Mouse (Mus musculus) splenic B cell, adult 2 months (primary cell): Measurements from ENCODE around the gene Vangl1.

ENCODE experiments used
- DNase-seq: peaks from one replicate; pipeline ENCODE4 v3.0.0-alpha.2; 2011; ENCODE audit warnings: low read depth, low spot score
- H3K27me3 ChIP-seq: 2 replicates; pipeline ENCODE4 v1.6.1; 2012; ENCODE audit warnings: mild to moderate bottlenecking, low read length, moderate library complexity, mixed read lengths; ENCODE audit not compliant: control insufficient read depth, poor library complexity, insufficient read depth, severe bottlenecking
- H3K36me3 ChIP-seq: 2 replicates; pipeline ENCODE4 v1.6.1; 2012; ENCODE audit warnings: mild to moderate bottlenecking, low read length, moderate library complexity, mixed read lengths; ENCODE audit not compliant: control insufficient read depth, poor library complexity, insufficient read depth, severe bottlenecking

Gene Vangl1

DNA sequence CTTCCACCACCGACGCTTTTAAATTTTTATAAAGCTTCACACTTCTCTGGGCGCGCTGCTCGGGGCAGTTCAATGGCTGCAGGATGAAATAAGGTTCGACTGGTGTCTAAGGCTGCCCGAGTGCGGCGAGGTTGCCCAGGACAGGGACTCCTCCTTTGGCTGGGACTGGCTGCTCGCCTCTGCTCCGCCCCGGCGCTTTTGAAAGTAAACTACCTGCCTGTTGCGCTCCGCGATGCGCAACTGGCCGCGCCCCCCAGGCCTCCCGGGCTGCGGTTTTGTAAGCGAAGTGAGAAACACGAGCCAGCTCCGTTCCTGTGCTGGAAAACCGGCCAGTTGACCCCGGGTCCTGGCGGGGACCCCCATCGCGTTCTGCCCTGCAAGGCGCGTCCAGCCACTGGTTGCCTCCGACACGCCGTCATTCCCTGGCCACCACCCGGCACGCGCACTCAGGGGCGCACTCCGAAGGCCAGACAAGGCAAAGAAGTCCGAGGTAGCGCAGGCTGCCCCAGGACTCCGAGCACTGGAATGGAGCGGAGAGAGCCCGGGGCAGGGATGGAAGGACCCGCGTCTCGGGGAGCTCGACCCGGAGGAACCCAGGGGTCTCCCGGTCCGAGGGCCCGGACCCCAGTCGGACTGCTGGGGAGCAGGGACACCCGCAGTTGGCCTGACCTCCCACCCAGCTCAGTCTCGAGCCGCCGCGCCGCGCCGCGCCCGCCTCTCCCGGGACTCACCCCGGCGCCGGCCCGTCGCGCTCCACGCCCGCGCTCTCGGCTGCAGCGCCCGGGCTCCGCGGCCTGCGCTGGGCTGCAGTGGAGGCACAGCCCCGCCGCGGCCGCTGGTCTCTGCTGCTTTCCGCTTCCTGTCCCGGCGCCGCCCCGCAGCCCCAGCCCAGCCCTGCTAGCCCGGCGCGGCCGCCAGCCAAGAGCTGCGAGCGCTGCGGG is at the start of gene Vangl1:
Gene Vangl1 (minus strand): TSS at position 913 of the 941 bp plus-strand sequence.
- H3K36me3 ChIP-seq = no peaks in the 10 kb centered on the region
- DNase-seq = no peak
- no peaks in the 10 kb centered on the region for H3K27me3 ChIP-seq

DNA sequence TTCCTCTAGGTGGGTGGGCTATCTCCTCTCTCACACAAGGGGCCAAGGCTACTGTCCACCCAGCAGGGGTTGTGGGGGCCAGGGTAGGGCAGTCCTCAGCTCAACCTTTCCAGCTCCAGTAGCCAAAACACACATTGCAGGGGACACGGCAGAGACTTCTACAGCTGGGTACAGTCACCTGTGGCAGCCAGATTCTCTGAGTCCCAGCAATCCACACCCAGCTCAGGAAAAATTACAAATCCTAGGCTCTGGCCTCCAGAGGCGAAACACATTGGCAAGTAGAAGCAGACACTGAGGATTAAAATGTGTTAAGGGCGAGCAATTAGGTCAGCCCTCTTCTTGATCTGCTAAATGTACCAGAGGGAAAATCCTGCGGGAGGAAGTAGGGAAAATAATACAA is 49.1 kb upstream of the Vangl1 start:
- no peak for DNase-seq
- no peaks in the 10 kb centered on the region for H3K27me3 ChIP-seq
- no peaks in the 10 kb centered on the region for H3K36me3 ChIP-seq

DNA sequence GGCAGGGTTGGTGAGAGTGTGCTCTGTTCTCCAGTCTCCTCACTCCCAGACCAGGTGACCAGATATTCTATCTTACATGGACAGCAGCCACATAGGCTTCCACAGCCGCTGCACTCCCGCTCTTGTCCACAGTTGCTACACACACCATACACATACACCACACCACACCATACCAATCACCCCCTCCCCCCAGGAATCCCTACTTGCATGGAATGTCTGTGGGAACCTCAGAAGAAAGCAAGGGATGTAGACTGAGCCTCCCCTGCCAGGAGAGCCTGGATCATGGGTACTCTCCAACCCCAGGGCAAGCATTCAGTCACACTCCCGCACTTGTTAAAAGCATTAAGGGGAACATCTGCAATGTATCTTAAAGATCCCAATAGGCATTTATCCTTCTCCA is 48.4 kb upstream of the Vangl1 start:
- no peak for DNase-seq
- H3K27me3 ChIP-seq = no peaks in the 10 kb centered on the region
- no peaks in the 10 kb centered on the region for H3K36me3 ChIP-seq

DNA sequence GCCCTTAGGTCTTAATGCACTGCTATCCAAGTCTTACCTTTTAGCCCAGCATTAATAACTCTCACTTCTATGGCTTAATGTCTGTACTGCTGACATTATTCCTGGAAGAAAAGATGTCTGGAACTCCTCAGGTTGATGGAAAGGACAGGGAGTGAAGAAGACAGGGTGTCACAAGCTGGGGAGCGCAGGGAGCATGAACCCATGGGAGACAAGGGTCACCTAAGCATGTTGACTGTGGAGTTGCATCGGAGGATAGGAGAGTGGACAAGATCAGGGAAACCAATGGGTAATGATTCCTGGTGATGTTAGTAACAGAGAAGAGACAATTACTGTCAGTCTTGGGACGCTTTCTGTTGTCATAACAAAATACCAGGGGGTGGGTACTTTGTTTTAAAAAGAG is 46.4 kb upstream of the Vangl1 start:
- H3K36me3 ChIP-seq = no peaks in the 10 kb centered on the region

DNA sequence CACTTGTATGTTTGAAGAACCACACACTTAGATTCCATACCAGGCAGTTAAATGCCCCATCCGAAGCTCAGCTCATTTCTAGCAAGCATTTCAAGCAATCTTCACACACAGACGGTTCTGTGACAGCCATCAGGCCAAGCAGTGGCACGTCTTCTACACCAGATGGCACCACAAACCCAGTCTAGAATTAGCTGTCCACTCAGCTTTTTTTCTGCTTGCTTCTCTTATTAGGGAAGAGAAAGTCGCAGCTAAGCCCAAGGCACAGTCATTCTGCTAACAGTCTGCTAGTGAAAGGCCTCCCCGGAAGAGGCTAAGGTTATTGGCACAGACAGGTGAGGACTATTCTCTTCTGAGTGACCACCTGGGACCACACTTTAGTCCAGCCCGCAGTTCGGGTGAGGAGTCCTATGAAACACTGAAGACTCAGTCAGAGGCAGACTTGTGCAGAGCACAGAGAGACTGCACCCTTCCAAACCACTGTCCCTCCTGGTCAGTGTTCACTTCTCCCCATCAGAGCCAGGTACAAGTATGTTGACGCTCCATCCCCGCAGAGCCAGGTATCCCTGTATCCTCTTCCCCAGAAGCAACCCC is 45.0 kb upstream of the Vangl1 start:
- DNase-seq = no peak
- H3K36me3 ChIP-seq = no peaks in the 10 kb centered on the region
- no peaks in the 10 kb centered on the region for H3K27me3 ChIP-seq

More for the DNA sequence above, 46.4 kb upstream of the Vangl1 start:
- no peaks in the 10 kb centered on the region for H3K27me3 ChIP-seq
- DNase-seq = no peak

DNA sequence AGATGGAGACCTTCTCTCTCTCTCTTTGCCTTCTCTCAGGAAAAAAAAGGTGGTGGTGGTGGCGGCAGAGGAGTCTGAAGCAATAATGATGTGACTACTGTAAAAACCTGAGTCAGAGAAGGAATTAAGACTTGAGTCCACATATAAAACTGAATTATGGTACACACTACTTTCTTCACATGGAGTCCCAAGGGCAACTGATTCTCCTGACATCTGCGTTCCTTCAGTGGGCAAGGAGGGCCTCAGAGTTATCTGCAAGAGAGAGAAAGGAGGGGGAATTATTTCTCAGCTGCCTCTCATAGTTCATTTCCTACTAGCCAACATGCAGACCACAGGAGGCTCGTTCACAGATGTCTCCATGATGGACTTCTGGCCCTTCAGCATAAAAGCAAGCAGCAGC is 40.1 kb upstream of the Vangl1 start:
- DNase-seq = no peak
- H3K27me3 ChIP-seq = no peaks in the 10 kb centered on the region
- H3K36me3 ChIP-seq = no peaks in the 10 kb centered on the region

DNA sequence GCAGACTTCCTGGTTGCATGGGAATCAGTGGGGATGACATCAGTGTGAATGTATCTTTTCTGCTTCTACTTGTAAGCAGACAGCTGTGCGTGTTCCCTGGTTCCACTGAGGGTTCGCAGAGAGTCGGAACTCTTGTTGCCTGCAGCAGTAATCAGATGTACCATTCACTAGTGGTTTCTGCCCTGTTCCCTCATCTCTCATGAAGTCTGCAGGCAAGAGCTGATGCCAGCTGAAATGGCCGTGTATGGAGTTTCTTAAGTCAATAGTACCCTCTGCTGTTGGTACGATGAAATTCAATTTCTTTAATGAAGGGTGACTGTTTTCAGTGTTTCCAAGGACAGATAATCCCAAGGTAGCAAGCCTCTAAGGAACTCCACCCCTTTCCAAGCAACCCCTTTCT is 38.4 kb upstream of the Vangl1 start:
- DNase-seq = no peak
- Histone ChIP-seq H3K36me3 (no peaks in the 10 kb centered on the region), H3K27me3 (no peaks in the 10 kb centered on the region)

DNA sequence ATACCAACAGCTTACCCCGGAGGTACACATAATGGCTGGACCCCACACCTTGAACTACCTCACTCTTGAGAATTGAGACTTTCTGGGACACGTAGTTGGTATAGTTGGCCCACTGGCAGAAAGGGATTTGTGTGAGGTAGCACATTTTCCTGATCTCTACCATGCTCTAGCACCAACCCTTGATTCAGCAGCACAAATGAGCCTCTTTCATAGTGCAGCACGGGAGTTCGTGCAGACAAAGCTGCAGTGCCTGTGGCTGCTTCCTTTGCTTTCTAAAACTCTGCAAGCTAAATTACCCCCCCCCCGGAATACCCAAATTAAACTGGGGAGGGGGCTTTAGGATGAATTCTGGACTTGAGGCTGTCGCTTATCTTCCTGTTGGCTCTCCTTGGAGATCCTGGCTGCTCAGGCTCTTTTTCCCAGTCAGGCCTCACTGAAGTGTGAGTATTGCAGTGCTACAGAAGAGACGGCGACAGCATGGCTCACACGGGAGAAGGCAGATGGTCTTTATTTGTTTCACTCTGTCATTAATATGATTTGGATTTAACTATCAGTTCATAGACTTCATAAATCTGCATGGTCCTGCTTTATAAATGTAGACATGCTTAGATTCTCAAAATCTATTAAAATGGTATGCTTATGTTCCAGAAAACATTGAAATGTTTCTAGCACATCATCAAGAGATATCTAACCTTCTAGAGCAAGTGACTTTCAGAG is 27.1 kb upstream of the Vangl1 start:
- no peak for DNase-seq
- H3K27me3 ChIP-seq = no peaks in the 10 kb centered on the region
- no peaks in the 10 kb centered on the region for H3K36me3 ChIP-seq

DNA sequence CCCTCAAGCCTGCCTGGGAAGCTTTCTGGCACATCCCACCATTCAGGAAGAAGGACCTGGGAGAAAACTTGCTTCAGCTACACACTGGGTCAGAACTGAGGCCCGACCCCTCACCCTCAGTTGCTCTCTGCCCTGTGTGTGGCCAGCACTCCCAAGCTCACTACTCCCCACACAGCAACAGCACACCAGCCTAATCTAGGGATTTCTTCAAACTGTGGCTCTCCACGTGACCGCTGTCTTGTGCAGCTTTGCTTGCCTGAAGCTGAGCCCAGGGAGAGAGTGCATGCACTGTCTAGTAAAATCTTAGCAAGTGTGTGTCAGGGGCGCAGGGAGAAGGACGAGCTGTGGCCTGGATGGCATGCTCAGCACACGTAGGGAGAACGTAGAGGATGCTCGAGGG is 18.3 kb upstream of the Vangl1 start:
- no peak for DNase-seq
- no peaks in the 10 kb centered on the region for H3K36me3 ChIP-seq
- H3K27me3 ChIP-seq = no peaks in the 10 kb centered on the region

DNA sequence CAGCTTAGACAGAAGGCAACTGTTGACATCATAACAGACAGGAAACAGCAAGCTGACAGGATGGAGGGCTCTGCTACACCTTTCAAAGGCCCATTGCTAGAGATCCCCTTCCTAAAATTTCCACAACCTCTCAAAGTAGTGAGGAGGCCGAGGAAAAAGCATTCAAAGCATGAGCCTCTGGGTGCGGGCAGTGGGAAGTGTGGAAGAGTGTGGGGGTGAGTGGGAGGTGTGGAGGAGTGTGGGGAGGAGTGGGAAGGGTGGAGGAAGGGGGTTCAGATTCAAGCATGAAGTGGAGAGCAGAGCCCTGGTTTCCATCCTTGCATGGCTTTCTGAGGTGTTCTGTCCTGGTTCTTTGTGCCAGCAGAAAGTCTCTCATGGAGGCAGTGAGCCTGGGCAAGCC is 13.8 kb upstream of the Vangl1 start:
- DNase-seq = no peak
- Histone ChIP-seq H3K27me3 (no peaks in the 10 kb centered on the region), H3K36me3 (no peaks in the 10 kb centered on the region)

DNA sequence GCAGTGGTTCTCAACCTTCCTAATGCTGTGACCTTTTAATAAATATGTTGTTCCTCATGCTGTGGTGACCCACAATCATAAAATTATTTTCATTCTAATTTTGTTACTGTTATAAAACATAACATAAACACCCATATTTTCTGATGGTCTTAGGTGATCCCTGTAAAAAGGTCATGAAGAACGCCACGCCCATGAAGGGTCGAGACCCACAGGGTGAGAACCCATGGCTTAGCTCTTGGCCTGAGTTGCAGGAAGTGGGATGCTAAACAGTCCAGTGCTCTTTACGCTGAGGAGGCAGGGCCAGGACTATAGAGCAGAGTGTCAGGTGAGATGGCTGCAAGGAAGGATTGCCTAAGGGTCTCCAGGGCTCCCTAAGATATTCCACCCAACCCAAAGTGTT is 10.2 kb upstream of the Vangl1 start:
- Histone ChIP-seq H3K27me3 (no peaks in the 10 kb centered on the region), H3K36me3 (no peaks in the 10 kb centered on the region)
- no peak for DNase-seq

DNA sequence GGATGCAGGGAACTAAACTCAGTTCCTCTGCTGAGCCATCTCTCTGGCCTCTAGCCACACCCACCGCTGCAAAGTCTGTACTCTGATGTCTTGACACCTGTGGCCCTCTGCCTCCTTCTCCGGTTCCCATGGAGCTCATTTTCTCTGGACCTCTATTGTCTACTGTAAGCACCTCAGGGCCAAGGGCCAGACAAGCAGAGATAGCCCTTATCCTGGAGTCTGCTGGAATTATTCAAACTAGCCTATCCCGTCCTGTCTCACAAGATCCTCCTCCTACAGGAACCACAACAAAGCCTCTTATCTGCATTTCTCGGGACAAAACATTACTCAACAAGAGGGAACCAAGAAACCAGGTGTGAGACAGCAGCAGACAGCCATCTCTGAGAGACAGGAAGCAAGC is 9.8 kb upstream of the Vangl1 start:
- Histone ChIP-seq H3K27me3 (no peaks in the 10 kb centered on the region), H3K36me3 (no peaks in the 10 kb centered on the region)
- DNase-seq = no peak

DNA sequence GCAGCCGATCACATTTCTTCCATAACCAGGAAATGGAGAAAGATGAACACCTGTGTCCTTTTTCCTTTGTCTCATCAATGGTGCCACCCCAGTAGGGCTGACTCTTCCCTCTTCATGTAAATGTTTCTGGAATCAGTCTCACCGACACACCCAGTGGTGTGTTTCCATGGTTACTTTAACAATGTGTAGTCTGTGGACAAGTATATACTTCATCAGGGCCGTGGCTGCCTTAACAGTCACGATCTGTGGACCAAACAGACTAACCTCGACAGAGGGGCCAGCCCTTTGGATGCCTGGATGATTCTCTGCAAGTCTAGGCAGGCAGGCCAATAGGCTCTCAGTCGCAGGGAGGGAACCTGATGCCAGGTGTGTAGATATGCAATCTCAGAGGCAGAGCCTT is 8.4 kb upstream of the Vangl1 start:
- H3K36me3 ChIP-seq = no peaks in the 10 kb centered on the region
- H3K27me3 ChIP-seq = no peaks in the 10 kb centered on the region

DNA sequence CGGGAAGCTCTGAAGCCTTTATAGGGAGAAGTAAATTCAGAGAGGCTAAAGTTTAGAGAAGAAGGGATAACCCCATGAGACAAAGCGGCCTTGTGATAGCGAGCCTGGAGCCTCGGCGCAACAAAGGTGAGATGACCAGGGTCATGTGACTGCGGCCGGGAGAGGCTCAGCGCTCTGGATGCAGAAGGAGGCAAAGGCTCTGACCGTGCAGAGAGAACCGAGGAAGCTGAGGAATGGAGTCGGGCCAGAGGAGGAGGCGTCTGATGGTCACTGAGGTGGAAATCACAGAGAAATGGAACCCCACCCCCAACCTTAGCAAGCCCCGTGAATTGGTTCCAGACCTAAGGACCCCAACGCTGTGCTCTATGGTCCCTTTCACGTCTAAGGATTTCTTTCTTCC is 7.8 kb upstream of the Vangl1 start:
- H3K27me3 ChIP-seq = no peaks in the 10 kb centered on the region
- no peak for DNase-seq
- no peaks in the 10 kb centered on the region for H3K36me3 ChIP-seq

More for the DNA sequence above, 8.4 kb upstream of the Vangl1 start:
- DNase-seq = no peak

DNA sequence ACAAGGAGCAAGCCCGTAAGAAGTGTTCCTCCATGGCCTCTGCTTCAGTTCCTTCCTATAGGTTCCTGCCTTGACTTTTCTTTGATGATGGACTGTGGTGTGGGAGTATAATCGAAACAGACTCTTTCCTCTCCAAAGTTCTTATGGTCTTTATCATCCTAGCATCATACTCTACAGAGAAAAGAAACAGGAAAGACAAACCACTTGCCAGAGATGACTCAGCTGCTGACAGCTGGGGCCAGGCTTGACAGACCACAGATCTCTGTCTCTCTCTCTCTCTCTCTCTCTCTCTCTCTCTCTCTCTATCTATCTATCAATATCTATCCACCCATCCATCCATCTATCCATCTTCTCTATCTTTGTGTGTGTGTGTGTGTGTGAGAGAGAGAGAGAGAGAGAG is 6.8 kb upstream of the Vangl1 start:
- DNase-seq = no peak
- H3K36me3 ChIP-seq = no peaks in the 10 kb centered on the region
- no peaks in the 10 kb centered on the region for H3K27me3 ChIP-seq
